Mouse (Mus musculus): ENCODE results near the gene Slc44a5.

Slc44a5 gene

DNA sequence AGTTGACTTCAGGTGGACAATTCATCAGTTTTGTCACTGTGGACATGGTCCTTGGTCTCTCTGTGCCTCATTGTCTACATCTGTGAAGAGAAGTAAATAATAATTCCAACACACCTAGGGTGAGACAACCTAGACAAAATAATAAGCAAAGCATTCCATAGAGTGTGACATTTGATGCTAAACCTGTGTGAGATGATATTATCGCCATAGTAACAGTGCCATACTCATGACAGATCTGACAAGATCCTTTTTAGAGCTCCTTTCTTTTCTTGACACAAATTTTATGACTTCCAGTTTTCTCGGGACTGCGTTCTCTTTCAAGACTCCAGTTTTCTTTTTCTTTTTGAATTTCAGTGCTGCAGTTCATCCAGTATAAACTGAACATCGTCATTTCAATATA is 192.6 kb downstream of the Slc44a5 start:
- DNase-seq (ENCODE audit: low spot score in 2 of 2), result no peak

DNA sequence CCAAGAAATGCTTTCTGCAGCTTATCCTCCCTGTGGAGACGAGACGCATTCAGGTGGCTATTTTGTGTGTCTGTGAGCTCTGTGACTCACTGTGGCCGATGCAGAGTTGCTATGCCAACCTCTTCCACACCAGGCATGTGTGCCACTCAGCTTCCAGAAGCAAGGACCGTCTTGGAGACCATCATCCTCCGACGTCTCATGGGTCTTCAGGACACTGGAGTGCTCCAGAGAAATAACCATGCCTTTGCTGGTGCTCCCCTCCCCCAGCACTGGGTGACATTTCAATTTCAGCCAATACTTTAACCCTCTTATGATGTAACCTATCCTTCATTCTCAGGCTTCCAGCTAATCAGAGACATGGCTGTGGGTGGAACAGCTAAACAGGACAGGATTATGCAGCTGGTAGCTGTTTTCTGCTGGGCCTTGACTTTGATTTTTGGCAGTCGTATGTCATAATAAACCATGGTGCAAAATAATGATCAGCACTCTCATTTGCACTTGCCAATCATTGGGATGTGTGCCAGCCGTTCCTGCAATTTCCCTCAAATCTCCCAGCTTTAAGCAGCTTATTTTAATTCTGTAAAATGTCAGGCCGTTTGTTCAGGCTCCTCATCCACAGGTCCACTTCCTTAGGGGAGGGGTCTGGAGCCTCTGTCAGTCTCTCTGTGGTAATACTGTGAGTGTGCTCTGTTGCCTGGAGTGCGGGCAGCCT is 198.8 kb downstream of the Slc44a5 start:
- no peak for DNase-seq (ENCODE audit: low spot score in 2 of 2)

DNA sequence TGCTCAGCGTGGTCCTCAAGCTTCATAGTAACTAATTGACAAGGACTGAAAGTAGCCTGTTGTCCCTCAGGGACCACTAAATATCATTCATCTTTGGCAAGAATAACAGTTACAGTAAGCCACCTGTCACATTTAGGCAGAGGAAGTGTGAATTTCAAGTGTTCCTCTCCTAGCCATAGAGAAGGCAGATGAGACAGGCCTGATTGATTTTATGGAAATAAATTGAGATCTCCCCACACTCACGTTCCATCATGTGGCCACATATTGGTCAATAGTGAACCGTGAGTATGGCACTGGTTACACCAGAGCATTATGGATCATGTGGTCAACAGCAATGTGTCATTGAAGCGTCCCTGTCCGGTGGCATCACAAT is 199.3 kb downstream of the Slc44a5 start:
- no peak for DNase-seq (ENCODE audit: low spot score in 2 of 2)

DNA sequence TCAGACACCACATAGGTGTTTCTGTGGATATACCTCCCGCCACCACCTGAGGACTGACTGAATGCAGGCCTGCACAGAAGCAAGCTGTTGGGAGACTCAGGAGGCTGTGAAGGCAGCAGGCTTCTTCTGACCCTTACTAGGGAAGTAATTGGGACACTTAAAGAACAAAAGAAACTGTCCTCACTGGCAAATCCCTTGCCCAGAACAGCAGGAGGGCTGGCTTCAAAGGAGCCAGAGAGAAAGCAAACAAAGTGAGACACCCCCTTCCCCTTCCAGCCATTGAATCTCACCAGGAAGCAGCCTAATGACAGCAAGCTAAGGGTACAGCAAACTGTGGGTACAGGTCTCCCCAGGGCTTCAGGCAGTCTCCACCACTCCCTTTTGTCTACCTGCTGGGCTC is 200.3 kb downstream of the Slc44a5 start:
- no peak for DNase-seq (ENCODE audit: low spot score in 2 of 2)

DNA sequence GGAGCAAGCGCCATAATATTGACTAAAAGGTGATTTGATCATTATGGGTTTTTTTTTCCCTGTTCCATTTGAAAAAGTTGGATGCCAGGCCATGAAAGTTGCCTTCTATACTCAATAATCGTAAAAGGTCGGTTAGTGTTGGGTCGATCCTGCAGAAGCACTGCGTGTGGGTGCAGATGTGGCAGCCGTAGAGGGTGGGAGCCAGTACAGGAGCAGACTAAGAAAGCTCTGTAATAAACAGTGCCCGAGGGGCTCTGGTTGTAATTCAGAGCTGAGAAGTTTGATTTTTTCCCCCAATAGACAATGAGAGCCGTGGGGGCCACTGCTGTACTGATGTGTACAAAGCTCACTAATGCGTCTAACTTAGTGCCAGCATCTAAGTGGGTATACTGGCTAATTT is 200.8 kb downstream of the Slc44a5 start:
- no peak for DNase-seq (ENCODE audit: low spot score in 2 of 2)

DNA sequence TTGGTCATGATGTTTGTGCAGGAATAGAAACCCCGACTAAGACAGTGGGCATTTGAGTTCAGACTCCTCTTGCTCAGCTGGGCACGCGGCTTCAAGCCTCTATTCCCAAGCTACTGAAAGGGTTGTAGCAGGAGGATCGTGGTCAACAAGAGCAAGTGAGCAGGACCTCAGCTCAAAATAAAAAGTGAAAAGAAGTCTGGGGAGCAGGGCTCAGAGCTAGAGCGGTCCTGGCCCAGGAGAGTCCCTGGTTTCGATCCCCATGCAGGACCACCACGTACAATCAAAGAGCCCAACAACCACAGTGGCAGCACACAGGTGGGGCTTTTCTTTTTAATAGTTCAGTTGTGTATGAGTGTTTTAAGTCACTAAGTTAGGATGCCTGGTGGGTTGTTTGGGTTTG is 201.5 kb downstream of the Slc44a5 start:
- no peak for DNase-seq (ENCODE audit: low spot score in 2 of 2)

DNA sequence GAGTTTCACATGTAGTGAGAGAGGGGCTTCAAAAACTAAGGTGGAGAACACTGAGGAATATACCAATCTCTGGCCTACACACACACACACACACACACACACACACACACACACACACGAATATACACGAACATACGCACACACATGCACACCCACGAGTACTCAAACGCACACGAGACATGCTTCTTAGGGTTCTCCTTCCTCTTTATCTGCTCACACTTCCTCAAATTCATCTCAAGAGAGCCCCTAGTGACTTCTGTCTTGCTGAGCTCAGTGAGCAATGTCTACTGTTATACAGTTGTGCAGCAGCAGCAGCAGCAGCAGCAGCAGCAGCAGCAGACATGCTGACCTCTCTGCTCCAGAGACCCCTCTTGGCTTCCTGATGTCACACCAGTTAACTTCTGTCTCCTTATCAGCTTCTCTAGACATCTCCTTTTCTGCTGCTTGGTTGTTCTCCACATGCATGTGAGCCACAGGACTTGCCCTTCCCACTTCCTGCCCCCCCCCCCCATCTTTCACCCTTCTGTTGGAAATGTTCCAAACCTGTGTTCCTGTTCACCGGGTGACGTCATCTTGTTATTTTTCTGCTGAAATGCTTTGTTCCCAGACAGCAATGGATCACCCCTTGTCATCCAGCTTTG is 204.5 kb downstream of the Slc44a5 start:
- no peak for DNase-seq (ENCODE audit: low spot score in 2 of 2)

DNA sequence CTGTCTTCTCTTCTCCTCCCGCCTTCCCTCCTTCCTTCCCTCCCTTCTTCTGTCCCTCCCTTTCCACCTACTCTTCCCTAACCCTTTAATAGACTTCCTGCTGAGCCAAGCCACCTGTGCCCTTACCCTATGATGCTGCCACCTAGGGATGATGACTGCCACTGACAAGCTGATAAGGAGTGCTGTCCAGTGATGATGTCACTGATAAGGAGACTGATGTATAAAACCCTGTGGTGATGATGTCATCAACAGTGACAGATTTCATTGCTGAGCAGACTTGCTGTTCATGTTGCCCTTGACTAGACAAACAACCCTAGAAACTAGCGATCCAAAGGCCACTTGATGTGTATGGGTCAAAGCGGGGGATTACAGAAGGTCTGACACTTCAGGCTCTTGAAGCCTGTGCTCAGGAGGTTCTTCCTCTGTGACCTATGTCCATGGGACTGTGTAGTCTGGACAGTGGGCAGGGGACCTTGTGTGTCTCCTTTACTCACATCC is 206.2 kb downstream of the Slc44a5 start:
- no peak for DNase-seq (ENCODE audit: low spot score in 2 of 2)

DNA sequence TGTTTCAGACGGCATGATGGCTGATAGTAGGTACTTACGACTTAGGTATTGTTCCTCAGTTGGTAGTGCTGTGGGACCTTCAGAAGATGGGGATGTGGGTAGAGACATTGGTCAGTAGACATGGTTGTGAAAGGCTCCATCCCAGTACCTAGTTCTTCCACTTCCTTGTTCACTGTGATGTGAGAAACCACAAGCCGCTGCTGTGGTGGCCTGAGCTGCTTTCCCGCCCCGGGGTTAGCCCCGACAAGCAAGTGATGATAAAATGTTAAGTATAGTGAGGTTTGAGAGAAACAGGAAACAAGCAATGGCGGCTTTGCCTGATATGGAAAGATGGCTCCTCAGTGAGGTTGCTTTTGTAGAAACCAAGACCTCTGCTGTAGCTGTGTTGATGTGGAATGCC is 209.8 kb downstream of the Slc44a5 start:
- no peak for DNase-seq (ENCODE audit: low spot score in 2 of 2)

DNA sequence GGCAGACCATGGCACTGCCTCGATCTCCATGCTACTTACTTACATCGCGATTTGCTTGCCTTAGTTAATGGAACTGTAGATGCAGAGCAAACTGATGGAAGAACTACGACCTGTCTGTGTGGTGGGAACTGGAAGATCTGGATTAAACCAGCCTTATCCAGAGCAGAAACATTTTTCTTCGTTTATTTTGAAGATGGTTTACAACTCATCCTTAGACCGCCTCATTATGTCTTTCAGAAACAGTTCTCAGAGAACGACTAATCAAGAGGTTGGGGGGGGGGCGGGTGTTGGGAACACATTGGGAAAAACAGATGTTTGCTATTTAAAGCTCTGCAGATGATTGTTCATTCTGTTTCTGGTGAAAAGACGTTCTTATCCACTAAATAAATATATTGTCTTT is 210.7 kb downstream of the Slc44a5 start:
- DNase-seq (ENCODE audit: low spot score in 2 of 2), result no peak

DNA sequence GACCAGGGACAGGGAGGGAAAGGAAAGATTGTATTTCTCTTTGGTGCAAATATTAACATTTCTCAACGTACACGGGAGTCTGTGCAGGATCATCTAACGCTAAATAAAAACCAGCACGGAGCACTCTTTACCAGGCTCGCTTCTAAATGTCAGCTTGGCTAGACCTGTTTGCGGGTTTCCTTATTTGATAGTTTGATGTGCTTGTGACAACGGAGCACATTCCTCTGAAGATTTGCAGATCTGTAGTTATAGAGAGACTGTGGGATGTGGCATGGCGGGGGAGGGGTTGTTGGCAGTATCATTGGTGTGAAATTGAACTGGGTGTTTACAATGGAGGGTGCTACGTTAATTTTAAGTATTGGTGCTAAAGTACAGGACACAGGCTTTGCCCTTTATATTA is 215.4 kb downstream of the Slc44a5 start:
- DNase-seq (ENCODE audit: low spot score in 2 of 2), result no peak

DNA sequence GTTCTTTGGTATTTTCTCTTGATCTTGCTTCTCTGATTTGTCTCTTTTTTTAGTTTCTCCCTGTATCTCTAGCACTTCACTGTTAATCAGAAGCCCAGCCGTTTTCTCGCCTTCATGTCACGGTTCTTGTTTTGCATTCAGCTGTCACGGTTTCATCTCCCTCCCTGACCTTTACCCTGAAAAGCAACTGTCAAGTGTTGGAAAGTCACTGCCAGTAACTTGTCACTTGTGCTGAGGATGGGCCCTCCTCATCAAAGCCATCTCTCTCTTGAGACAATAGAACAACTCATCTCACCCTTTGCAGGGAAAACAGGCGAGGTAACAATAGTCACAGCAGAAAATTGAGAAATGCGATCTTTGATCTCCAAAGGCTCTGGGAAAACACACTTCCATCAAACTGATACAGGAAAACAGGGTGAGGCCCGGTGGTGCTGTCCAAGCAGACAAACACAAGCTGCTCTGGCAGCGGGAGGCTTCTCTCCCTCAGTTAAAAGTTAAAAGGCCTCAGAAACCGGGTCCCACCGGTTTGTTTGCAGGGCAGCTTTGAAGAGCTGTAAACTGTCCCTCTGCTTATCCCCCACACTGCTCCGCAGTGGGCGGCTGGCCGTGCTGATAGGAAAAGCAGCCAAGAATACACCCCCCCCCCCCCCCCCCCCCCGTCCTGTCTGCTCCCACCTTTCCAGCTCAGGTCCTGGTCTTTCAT is 219.2 kb downstream of the Slc44a5 start:
- no peak for DNase-seq (ENCODE audit: low spot score in 2 of 2)

DNA sequence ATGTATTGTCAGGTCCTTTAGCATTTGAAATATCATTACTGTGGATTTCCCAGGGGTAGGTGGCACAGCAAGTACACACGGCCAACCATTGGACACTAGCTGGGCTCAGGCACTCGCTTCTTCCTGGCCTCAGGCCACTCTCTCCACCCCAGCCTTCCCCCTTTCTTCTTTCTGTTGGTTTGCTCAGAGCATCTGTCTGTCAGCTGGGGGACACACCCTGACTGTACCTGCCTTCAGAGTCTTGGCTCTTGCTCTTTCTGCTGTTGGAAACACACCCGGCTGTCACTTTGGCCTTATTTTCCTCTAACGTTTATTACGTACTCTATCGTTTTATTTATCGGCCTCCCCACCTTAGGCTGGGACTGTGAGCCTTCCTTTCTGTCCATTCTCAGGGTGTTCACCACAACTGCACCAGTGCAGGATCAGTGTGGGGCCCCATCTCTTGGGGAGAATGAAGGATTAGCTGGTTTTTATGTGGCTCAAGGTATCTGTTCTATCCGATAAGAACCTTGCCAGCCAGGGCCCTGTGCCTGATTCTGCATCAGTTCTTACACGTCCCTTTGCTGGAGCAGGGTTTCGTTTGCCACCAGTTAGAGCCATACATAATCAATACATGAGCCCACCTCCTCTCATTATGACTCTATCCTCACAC is 220.1 kb downstream of the Slc44a5 start:
- no peak for DNase-seq (ENCODE audit: low spot score in 2 of 2)

DNA sequence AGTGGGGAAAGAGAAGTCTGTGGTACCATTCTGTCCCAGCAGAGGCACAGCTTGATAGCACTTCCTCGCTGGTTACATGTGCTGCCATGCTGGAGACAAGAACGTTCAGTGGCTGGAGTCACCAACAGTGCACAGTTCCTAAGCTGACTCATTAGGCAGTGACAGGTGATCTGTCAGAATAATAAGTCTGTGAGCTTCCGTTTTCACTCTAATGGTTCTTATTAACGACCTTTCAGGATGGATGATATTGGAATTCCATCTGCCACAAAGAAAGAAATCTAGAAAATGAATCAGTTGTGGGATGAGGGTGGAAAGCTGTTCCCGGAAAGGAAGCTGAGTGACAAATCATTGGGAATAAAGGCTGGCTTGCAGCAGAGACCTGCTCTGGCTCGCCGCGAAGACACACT is 227.2 kb downstream of the Slc44a5 start:
- no peak for DNase-seq (ENCODE audit: low spot score in 2 of 2)

DNA sequence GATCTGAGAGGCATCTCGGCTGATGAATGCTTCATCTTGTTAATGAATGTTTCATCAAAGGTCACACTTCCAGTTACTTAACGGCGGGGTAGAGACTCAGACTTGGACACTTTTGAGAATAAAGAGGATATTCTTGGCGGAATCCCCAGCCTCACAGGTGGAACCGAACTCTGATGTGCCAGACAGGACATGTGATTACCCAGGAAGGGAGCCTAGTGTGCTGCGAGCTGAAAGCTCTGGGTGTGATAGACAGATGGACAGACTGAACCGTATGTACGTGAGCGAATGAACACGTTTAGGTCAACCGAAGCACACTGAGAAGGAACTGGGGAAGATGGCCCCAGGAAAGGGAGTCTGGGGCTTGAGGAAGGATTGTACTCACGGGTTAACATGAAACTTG is 228.6 kb downstream of the Slc44a5 start:
- no peak for DNase-seq (ENCODE audit: low spot score in 2 of 2)

DNA sequence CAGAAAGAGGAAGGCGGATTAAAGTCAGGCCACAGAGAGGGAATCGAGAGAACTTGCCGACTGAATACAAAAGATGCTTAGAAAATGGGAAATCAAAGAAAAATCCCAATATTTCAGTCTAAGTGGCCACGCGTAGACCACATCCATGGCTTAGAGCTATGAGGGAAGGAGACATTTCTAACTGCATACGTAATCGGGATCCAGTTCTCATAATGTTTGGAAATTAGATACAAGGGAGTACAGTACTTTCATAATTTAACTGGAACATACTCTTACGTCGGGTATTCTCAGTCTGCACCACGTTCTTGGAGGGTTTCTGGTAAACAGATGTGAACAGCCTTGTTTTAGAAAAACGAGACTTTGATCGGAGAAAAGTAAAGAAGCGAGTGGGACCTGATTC is 229.1 kb downstream of the Slc44a5 start:
- no peak for DNase-seq (ENCODE audit: low spot score in 2 of 2)

DNA sequence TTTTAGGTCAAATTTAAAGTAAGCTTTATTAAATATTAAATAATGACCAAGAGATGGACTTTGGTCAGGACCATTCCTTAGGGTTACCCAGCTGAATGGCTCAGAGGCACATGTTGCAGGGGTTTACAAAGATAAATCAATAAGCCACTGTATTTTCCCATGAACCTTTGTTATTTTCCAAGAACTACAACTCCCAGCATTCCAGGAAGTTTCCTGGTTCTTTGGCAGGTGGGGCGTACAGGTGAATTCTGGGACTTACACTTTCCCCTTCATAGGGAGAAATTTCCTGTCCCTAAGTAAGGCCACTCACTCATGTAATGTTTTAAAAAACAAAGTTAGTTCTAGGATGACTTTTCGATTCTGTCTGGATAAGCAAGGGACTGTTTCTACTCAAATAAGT is 235.2 kb downstream of the Slc44a5 start:
- DNase-seq (ENCODE audit: low spot score in 2 of 2), result no peak

DNA sequence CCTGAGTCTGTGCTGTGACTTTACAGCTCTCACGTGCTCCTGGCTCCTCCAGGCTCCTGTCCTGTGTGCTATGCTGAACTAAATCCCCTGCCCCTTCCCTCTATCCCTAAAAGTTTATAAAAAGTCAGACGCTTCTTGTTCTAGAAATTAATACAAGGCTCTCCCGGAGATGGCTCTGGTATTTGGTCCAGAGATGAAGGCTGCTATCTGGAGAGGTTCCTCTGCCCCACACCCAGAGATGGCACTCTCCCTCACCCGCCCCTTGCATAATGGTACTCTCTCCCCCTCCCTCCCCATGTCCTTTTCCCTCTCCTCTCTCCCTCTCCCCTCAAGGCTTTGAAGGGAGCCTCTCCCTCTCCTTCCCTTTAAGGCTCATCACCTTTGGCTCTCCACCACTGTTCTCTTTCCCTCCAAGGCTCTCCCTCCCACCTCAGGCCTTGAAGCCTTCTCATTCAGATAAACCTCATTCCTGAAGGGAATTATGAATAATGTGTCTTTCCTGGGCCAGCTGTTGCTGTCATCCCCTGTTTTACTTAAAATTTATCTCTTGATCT is 236.0 kb downstream of the Slc44a5 start:
- DNase-seq (ENCODE audit: low spot score in 2 of 2), result no peak

DNA sequence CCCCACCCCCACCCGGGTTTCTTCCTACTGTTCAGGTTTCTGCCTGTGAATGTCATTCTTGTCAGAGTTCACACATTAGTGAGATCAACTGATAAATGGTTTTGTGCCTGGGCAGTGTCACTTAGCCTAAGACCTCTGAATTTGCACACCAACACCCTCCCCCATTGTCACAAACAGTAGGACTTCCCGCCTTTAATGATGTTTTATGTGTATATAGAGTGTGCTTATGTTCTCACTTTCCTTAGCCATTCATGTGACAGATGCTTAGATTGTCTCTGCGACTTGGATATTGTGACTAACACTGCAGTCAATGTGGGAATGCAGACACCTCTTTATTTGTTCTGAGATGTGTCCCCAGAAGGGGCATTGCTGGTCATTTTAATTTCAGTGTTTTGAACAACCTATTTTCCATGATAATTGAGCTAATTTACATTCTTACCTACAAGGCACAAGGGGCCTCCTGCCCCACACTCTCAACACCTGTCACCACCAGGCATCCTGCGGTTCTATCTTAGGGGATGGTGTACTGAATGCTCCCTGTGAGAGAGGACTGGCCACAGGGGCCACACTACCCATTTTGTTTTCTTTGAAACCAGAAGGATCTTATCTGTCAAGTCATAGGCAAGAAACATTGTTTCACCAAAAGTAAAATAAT is 236.7 kb downstream of the Slc44a5 start:
- no peak for DNase-seq (ENCODE audit: low spot score in 2 of 2)

DNA sequence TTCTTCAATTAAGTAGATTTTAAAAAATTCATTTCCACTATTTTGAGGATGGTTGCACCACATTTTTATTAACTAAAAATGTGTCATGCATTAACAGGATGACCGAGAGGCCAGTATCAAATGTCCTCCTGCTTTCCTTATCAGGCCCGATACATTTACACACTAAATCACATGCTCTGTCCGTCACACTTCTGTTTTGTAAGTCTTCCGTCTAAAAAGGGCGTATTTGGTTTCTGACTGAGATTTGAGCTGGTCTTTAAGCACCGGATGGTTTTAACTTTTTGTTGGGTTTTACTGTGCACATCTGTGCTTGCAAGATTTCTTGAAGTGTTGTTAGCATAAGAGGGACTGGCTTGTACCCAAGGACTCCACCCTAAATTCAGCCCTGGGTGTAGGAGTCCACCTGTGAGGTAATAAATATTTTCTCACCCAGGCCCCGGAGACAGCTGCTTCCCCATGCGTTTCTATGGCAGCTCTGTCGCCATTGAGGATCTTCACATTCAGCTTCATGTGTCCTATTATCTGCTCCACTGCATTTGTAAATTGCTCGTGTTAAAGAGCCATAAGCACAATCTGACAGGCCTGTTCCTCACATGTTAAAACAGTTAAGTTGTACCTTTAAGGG is 237.3 kb downstream of the Slc44a5 start:
- DNase-seq (ENCODE audit: low spot score in 2 of 2), result no peak

DNA sequence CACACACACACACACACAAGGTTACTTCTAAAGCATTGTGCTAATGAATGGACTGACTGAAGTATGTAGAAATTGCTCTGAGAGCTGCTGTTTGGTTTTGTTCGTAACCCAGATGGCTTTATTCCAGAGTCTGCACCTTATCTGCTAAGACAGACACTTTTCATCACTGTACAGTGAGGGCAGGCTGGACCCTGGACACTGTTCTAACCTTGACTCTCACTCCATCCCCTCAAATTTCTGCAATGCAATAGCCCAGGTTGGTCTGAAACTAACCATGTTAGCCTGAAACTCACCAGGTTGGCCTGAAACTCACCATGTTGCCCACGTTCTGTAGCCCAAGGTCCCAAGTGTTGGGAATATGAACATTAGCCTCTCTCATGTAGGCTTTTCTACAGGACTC is 239.3 kb downstream of the Slc44a5 start:
- no peak for DNase-seq (ENCODE audit: low spot score in 2 of 2)
